ENCODE assay signal across 19 mouse cellular contexts in the genomic region with DNA sequence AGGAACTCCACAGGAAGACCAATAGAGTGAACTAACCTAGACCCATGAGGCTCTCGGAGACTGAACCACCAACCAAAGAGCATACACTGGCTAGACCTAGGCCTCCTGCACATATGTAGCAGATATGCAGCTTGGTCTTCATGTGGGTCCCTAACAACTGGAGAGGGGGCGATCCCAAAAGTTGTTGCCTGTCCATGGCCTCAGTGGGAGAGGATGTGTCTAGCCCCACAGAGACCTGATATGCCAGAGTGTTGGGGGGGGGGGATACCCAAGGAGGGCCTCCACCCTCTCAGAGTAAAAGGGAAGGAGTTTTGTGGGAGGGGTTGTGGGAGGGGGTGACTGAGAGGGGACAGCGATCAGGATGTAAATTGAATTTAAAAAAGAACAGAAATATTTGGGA.
DNase-seq lines count a peak whose midpoint lies in the region; ATAC-seq lines count a peak whose summit lies in the region.
"Had no signal": no experiment of that assay in that cellular context is flagged by ENCODE, and none has a peak within 500 bp of the region (broad histone marks: within the 10 kb centered on the region; RNA-seq: fewer than 3 reads in every experiment).

No protein-coding gene starts in this region.

- no peak overlapping the region for H3K9ac ChIP-seq in midbrain, embryonic 11.5 days (ENCODE audit: low read length)

- WGBS in midbrain, embryonic 11.5 days, result 94% methylated on average over 3 of the region's 3 CpGs
- WGBS in midbrain, embryonic 10.5 days, result 93% methylated on average over 3 of the region's 3 CpGs

- H3K4me1 ChIP-seq in midbrain, embryonic 11.5 days (ENCODE audit: control insufficient read depth, insufficient read depth, low read length), result no peaks in the 10 kb centered on the region
- no peaks in the 10 kb centered on the region for H3K4me1 ChIP-seq in midbrain, embryonic 10.5 days

- no peak for ATAC-seq in midbrain, embryonic 11.5 days (ENCODE audit: low FRiP score)
- ATAC-seq: activated CD4-positive, CD25-positive, alpha-beta regulatory T cell, adult 4 months; CD4-positive, CD25-positive, alpha-beta regulatory T cell, adult 4 months; Patski had no signal

- H3K36me3 ChIP-seq in midbrain, embryonic 11.5 days (ENCODE audit: control insufficient read depth, insufficient read depth, low read length), result no peaks in the 10 kb centered on the region
- H3K36me3 ChIP-seq in midbrain, embryonic 10.5 days, result no peaks in the 10 kb centered on the region
- H3K36me3 ChIP-seq: G1E had no signal

- H3K27ac ChIP-seq in midbrain, embryonic 11.5 days (ENCODE audit: low read depth, low read length), result no peak overlapping the region
- H3K27ac ChIP-seq in midbrain, embryonic 10.5 days (replicated peaks), result no peak overlapping the region

- no peak overlapping the region for H3K4me3 ChIP-seq in midbrain, embryonic 11.5 days (ENCODE audit: low read depth, low read length)
- H3K4me3 ChIP-seq in midbrain, embryonic 10.5 days, result no peak overlapping the region

- H3K4me2 ChIP-seq in midbrain, embryonic 11.5 days, result no peak overlapping the region

- H3K27me3 ChIP-seq in midbrain, embryonic 11.5 days (ENCODE audit: control insufficient read depth, insufficient read depth, low read length), result no peaks in the 10 kb centered on the region
- no peaks in the 10 kb centered on the region for H3K27me3 ChIP-seq in midbrain, embryonic 10.5 days (ENCODE audit: low read depth, poor library complexity, severe bottlenecking)
- H3K27me3 ChIP-seq: CH12.LX had no signal

- peak; percentile 57 for DNase-seq in heart, adult 11 months
- DNase-seq in heart, postnatal 14 days, result no peak
- DNase-seq in midbrain, embryonic 11.5 days (ENCODE audit: low spot score, missing footprints), result peak; percentile 70
- no peak for DNase-seq in midbrain, embryonic 10.5 days (ENCODE audit: low spot score)
- DNase-seq: adrenal gland, adult 2 months; adrenal gland, adult 8-10 months; adrenal gland, postnatal 10 days; adrenal gland, postnatal 14 days; adrenal gland, postnatal 25 days; adrenal gland, postnatal 36 days; B cell, adult 2 months; cerebellum, adult 11 months; cerebellum, adult 11-12 months; cerebellum, adult 18-20 months had no signal

- no peaks in the 10 kb centered on the region for H3K9me3 ChIP-seq in midbrain, embryonic 11.5 days (ENCODE audit: control insufficient read depth, low read length)
- H3K9me3 ChIP-seq in midbrain, embryonic 10.5 days (replicated peaks), result no peaks in the 10 kb centered on the region

- intact Hi-C loops in heart, postnatal 14 days (cut with DNase I), result no loop called here

Comparison
In these comparisons a context has a peak if more than half of its experiments do, and no peak if none do; other contexts are left out.
1. DNase-seq: peak in heart, adult 11 months (single experiment) and midbrain, embryonic 11.5 days (single experiment); none in heart, postnatal 14 days (0 of 2) and midbrain, embryonic 10.5 days (single experiment).